Mouse (Mus musculus) brain, embryonic 14.5 days (tissue): ENCODE data around the gene Lcn6.

Source experiments
- CTCF ChIP-seq: fragments of 200-500 bp; IDR thresholded peaks from 2 replicates; pipeline ENCODE4 v1.5.1; 2012; ENCODE audit warnings: inconsistent platforms, mild to moderate bottlenecking, moderate library complexity, borderline replicate concordance; ENCODE audit not compliant: insufficient read depth, insufficient read length; ENCODE audit errors: extremely low read depth
- POLR2A ChIP-seq: fragments of 200-500 bp; IDR thresholded peaks from 2 replicates; pipeline ENCODE4 v1.6.1; 2012; ENCODE audit warnings: mild to moderate bottlenecking, inconsistent platforms, borderline replicate concordance; ENCODE audit not compliant: poor library complexity, insufficient read depth, insufficient read length, severe bottlenecking; ENCODE audit errors: extremely low read depth

DNA sequence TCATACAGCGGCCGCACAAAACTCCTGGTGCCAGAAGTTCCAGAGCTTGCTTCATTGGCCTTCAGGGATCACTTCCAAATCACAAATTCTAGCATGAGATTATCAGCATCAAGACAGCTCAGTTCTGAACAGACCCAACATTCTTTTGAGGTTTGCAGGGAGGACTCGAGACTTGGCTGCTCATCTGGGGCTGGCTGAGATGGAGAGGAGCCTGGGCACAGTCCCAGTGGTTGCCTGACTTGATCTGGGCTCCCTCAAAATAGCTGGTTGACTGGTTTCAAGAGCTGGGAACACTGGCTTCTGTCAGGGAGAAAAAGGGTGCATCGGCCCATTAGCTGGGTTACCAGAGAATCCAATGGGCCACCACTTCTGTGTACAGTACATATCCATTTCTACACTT, 19.9 kb upstream of the Lcn6 start:
- TF ChIP-seq CTCF: no peak
- no peak for TF ChIP-seq POLR2A
